Mouse (Mus musculus) urinary bladder, postnatal 4 days (tissue): ENCODE data around the gene Tceal1.

Experiments used
- DNase-seq, 2 experiments: peaks; one replicate each; pipeline ENCODE4 v3.0.0; 2021 to 2022; ENCODE audit warnings: low spot score in 2 of 2

Gene Tceal1

DNA sequence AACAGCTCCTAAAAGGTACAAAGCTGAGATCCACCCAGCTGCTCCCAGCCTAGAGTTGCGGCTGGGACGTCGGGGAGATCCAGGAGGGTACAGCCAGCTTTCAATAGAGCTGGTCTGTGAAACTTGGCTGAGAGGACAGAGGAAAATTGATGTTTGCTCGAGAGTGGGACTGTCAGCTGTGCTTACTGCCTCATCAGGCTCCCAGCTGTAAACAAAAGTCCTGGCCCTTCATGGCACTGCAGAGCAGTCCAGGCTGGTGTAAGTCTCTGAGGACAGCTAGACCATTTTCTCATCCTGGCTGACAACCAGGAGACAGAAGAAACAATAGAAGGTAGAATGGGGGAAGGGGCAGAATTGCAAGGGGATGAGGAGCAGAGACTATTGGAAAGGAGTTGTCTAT lies 41.5 kb downstream of the Tceal1 start:
- no peak for DNase-seq

DNA sequence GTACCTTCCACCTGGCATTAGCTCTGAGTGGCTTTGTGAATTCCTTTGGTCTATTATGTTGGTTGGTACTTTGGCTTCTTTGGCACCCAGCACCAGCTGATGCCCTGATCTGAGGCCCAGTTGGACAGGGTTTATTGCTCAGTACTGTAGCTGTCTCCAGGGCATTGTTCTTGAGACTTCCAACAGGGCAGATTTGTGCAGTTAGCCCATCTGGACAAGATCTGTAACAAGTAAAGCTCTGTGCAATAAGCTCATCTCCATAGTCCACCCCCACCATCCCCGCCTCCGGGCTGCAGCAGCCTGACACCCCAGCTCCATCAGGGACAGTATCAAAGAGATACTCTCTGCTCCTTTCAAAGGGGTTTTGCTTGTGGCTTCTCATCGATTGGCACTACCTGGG lies 47.7 kb downstream of the Tceal1 start:
- no peak for DNase-seq
